Mouse (Mus musculus) left cerebral cortex, postnatal 4 days (tissue): ENCODE measurements at regions not wholly inside any gene's neighbourhood (a gene's known extent, or its start where the extent isn't known, plus 50 kb on each side); places are given as distances from the start of the nearest gene placed in this dataset.
A peak's percentile ranks its signal among the peaks of the same experiment; 100 is the strongest.
"Not testable (repeated sequence)": the region's sequence is repeated elsewhere in the genome, so short reads cannot be mapped to it uniquely, and the experiment has no call there.

ENCODE experiments used
- DNase-seq: peaks from one replicate; pipeline ENCODE4 v3.0.0-alpha.2; 2022
- intact Hi-C: fragments of 180-260 bp; cut with DNase I; formaldehyde crosslinking; loops from one replicate; pipeline ENCODE4 v1.15.1; 2025

- intact Hi-C loops, DNase-seq: not testable (repeated sequence)
These were observed 525.2 kb downstream of the 4930447F04Rik start for GRCm38 (mm10) chrX:65778656-65779370.

DNA sequence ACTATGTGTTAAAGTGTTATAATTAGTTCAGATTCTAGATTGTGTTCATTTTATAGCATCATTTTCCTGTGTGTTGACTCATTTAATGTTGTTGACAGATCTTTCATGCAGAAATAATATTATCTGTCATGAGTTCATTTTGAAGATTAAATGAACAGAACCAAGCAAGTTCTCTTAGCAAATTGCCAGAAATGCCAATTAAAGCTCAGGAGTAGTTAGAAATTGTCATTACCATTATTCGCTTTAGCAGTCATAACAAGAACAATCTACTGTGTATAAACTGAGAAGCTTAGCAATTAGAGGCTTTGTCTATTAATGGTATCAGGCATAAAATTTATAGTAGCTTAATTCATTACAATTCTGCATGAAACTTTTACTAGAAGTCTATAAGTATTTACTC lies 534.2 kb downstream of the 4930447F04Rik start:
- intact Hi-C loops: no loop called here
- no peak for DNase-seq

GRCm38 (mm10) chrX:65734577-65734976 lies 569.4 kb downstream of the 4930447F04Rik start:
- peak; percentile 11 for DNase-seq
- intact Hi-C loops: no loop called here

DNA sequence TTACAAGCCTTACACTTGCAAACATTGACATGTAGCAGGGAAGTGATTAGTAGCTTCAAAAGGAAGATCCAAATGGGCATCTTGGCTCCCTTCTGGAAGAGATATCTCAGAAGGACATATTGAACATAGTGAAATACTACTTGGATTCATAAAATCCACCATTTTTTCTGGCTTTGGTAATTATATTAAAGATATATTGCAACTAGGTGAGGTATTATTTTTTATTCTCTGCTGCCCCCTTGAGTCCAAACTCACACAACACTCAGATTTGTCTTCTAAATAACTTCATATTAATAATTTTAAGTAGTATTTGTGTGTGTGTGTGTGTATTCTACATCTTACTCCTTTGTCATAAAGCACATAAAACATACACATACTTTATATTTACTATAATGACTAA lies 588.5 kb downstream of the 4930447F04Rik start:
- DNase-seq: no peak
- intact Hi-C loops: no loop called here
